Mouse (Mus musculus) adrenal gland, postnatal 14 days (tissue): ENCODE measurements around the gene Afg3l1. TPM values are rescaled to one million over a fixed set of nuclear protein-coding genes. Genes with fewer than 3 reads are reported as not detected.
"Not testable (repeated sequence)": the region's sequence is repeated elsewhere in the genome, so short reads cannot be mapped to it uniquely, and the experiment has no call there.

Experiments
- DNase-seq: peaks from one replicate; pipeline ENCODE4 v3.0.0; 2021; ENCODE audit warnings: mixed read lengths
- total RNA-seq: library from RNA; stranded (reverse); gene quantifications from 2 replicates; pipeline ENCODE4 v1.2.3, GENCODE M21; 2021

The Afg3l1 gene
- total RNA-seq, 1 experiment from 2014 or later, result 63.9 TPM

- no peak for DNase-seq
Observed at GRCm38 (mm10) chr8:123515540-123515897, 37.8 kb downstream of the Afg3l1 start.

GRCm38 (mm10) chr8:123516596-123516995, 38.9 kb downstream of the Afg3l1 start:
- peak; percentile 89 for DNase-seq

- no peak for DNase-seq
Observed at GRCm38 (mm10) chr8:123518172-123518571, 40.5 kb downstream of the Afg3l1 start.

GRCm38 (mm10) chr8:123518667-123519066, 41.0 kb downstream of the Afg3l1 start, which contains the start of gene Gas8:
Gas8 (plus strand) TSS chr8:123518834.
- DNase-seq, result peak; percentile 94

GRCm38 (mm10) chr8:123520048-123520447, 42.3 kb downstream of the Afg3l1 start:
- DNase-seq, result not testable (repeated sequence)

- DNase-seq, result no peak
Observed at GRCm38 (mm10) chr8:123527720-123528489, 50.2 kb downstream of the Afg3l1 start.

- DNase-seq, result no peak
Observed at GRCm38 (mm10) chr8:123536242-123536989, 58.7 kb downstream of the Afg3l1 start.

- DNase-seq, result no peak
Observed at GRCm38 (mm10) chr8:123536990-123537380, 59.3 kb downstream of the Afg3l1 start.

GRCm38 (mm10) chr8:123537641-123538040, 59.9 kb downstream of the Afg3l1 start:
- DNase-seq, result not testable (repeated sequence)

Other genes starting within 250 kb of the Afg3l1 start
- 12.2 and 18.7 TPM in 2 replicates for gene Spata2l, start 241.7 kb upstream of the Afg3l1 start, total RNA-seq
- 20.4 and 21.5 TPM in 2 replicates for gene Zfp276, start 223.7 kb upstream of the Afg3l1 start, total RNA-seq
- gene Vps9d1, start 223.6 kb upstream of the Afg3l1 start, total RNA-seq, result 24.0 and 29.3 TPM in 2 replicates
- 6.0 and 9.4 TPM in 2 replicates for gene Fanca, start 159.3 kb upstream of the Afg3l1 start, total RNA-seq
- gene Spire2, start 145.2 kb upstream of the Afg3l1 start, total RNA-seq, result 1.9 and 2.3 TPM in 2 replicates
- gene Tcf25, start 104.2 kb upstream of the Afg3l1 start, total RNA-seq, result 189 and 198 TPM in 2 replicates
- gene Mc1r, start 70.8 kb upstream of the Afg3l1 start, total RNA-seq, result not detected in 2 replicates
- gene Tubb3, start 66.5 kb upstream of the Afg3l1 start, total RNA-seq, result 7.3 and 32.4 TPM in 2 replicates
- gene Def8, start 54.4 kb upstream of the Afg3l1 start, total RNA-seq, result 26.7 and 28.5 TPM in 2 replicates
- gene Dbndd1, start 37.6 kb downstream of the Afg3l1 start, total RNA-seq, result 0.26 and 0.75 TPM in 2 replicates
- 13.1 and 17.5 TPM in 2 replicates for gene Gas8, start 40.9 kb downstream of the Afg3l1 start, total RNA-seq
- gene Rhou, start 176.0 kb downstream of the Afg3l1 start, total RNA-seq, result 40.8 and 46.5 TPM in 2 replicates